Mouse (Mus musculus): ENCODE results near the gene Plekha3. TPM values are rescaled to one million over a fixed set of nuclear protein-coding genes. Genes with fewer than 3 reads are reported as not detected.

The Plekha3 gene
- polyA plus RNA-seq (2015; fragmentation: Nextera tagmentation; extraction: Ambion mirVana) = 8.3 and 8.5 TPM in 2 replicates

GRCm38 (mm10) chr2:76674725-76675427 lies at the start of gene Plekha3:
TSS of gene Plekha3 (plus strand) at chr2:76675281.
- H3K4me3 ChIP-seq (ENCODE audit: low read depth, low read length) = peak within 1 kb of the TSS; percentile 89
- H3K4me2 ChIP-seq (replicated peaks; ENCODE audit: low read depth) = peak within 1 kb of the TSS; percentile 69
- peak; percentile 74 for ATAC-seq
- 6% methylated on average over 34 of the region's 52 CpGs for WGBS
- no peaks in the 10 kb centered on the region for H3K27me3 ChIP-seq (replicated peaks; ENCODE audit: control insufficient read depth, insufficient read depth, low read length)
- H3K36me3 ChIP-seq (ENCODE audit: control insufficient read depth, insufficient read depth) = peaks cover 7% of the 10 kb centered on the region; the same call in 1 of the 2 replicates
- H3K4me1 ChIP-seq (replicated peaks; ENCODE audit: control insufficient read depth, insufficient read depth, low read length) = 0 out of 2 replicates have a peak, but pooled peaks cover 3% of the 10 kb centered on the region
- peak within 1 kb of the TSS; percentile 83 for H3K9ac ChIP-seq (ENCODE audit: low read depth, low read length)
- H3K9me3 ChIP-seq (ENCODE audit: control insufficient read depth) = no peaks in the 10 kb centered on the region
- peak within 1 kb of the TSS; percentile 91 for H3K27ac ChIP-seq (ENCODE audit: low read depth, low read length)
- TF ChIP-seq CTCF (IDR thresholded peaks at IDR 0.05; ENCODE audit: low read depth) = no peak

- ATAC-seq = no peak
Observed at GRCm38 (mm10) chr2:76630293-76630692, 44.8 kb upstream of the Plekha3 start.

GRCm38 (mm10) chr2:76631600-76631999 lies 43.5 kb upstream of the Plekha3 start:
- H3K4me2 ChIP-seq (replicated peaks; ENCODE audit: low read depth) = no peak overlapping the region
- no peak overlapping the region for H3K4me3 ChIP-seq (ENCODE audit: low read depth, low read length)
- no peaks in the 10 kb centered on the region for H3K9me3 ChIP-seq (ENCODE audit: control insufficient read depth)
- peak; percentile 47; the same call in 1 of the 2 replicates for ATAC-seq
- H3K36me3 ChIP-seq (ENCODE audit: control insufficient read depth, insufficient read depth) = peaks cover 43% of the 10 kb centered on the region
- H3K9ac ChIP-seq (ENCODE audit: low read depth, low read length) = no peak overlapping the region
- 65% methylated on average over 4 of the region's 4 CpGs for WGBS
- no peaks in the 10 kb centered on the region for H3K4me1 ChIP-seq (replicated peaks; ENCODE audit: control insufficient read depth, insufficient read depth, low read length)
- TF ChIP-seq CTCF (IDR thresholded peaks at IDR 0.05; ENCODE audit: low read depth) = no peak
- no peaks in the 10 kb centered on the region for H3K27me3 ChIP-seq (replicated peaks; ENCODE audit: control insufficient read depth, insufficient read depth, low read length)
- H3K27ac ChIP-seq (ENCODE audit: low read depth, low read length) = no peak overlapping the region

More at GRCm38 (mm10) chr2:76630293-76630692, 44.8 kb upstream of the Plekha3 start:
- WGBS = 89% methylated on average over 12 of the region's 12 CpGs
- H3K9me3 ChIP-seq (ENCODE audit: control insufficient read depth) = no peaks in the 10 kb centered on the region
- no peak overlapping the region for H3K9ac ChIP-seq (ENCODE audit: low read depth, low read length)
- no peak overlapping the region for H3K27ac ChIP-seq (ENCODE audit: low read depth, low read length)
- no peak overlapping the region for H3K4me2 ChIP-seq (replicated peaks; ENCODE audit: low read depth)
- no peak overlapping the region for H3K4me3 ChIP-seq (ENCODE audit: low read depth, low read length)
- H3K27me3 ChIP-seq (replicated peaks; ENCODE audit: control insufficient read depth, insufficient read depth, low read length) = no peaks in the 10 kb centered on the region
- TF ChIP-seq CTCF (IDR thresholded peaks at IDR 0.05; ENCODE audit: low read depth) = no peak
- H3K4me1 ChIP-seq (replicated peaks; ENCODE audit: control insufficient read depth, insufficient read depth, low read length) = no peaks in the 10 kb centered on the region
- H3K36me3 ChIP-seq (ENCODE audit: control insufficient read depth, insufficient read depth) = peaks cover 38% of the 10 kb centered on the region

GRCm38 (mm10) chr2:76639637-76640036 lies 35.4 kb upstream of the Plekha3 start:
- Histone ChIP-seq H3K27ac (ENCODE audit: low read depth, low read length) (no peak overlapping the region), H3K4me2 (replicated peaks; ENCODE audit: low read depth) (no peak overlapping the region), H3K4me1 (replicated peaks; ENCODE audit: control insufficient read depth, insufficient read depth, low read length) (no peaks in the 10 kb centered on the region), H3K9ac (ENCODE audit: low read depth, low read length) (no peak overlapping the region), H3K4me3 (ENCODE audit: low read depth, low read length) (no peak overlapping the region), H3K36me3 (ENCODE audit: control insufficient read depth, insufficient read depth) (peaks cover 41% of the 10 kb centered on the region), H3K27me3 (replicated peaks; ENCODE audit: control insufficient read depth, insufficient read depth, low read length) (no peaks in the 10 kb centered on the region), H3K9me3 (ENCODE audit: control insufficient read depth) (no peaks in the 10 kb centered on the region)
- WGBS = 89% methylated on average over 2 of the region's 2 CpGs
- TF ChIP-seq CTCF (IDR thresholded peaks at IDR 0.05; ENCODE audit: low read depth) = no peak
- no peak for ATAC-seq

- TF ChIP-seq CTCF (IDR thresholded peaks at IDR 0.05; ENCODE audit: low read depth) = no peak
- Histone ChIP-seq H3K4me1 (replicated peaks; ENCODE audit: control insufficient read depth, insufficient read depth, low read length) (peaks cover 3% of the 10 kb centered on the region), H3K36me3 (ENCODE audit: control insufficient read depth, insufficient read depth) (peaks cover 17% of the 10 kb centered on the region), H3K4me3 (ENCODE audit: low read depth, low read length) (no peak overlapping the region), H3K9me3 (ENCODE audit: control insufficient read depth) (no peaks in the 10 kb centered on the region), H3K27me3 (replicated peaks; ENCODE audit: control insufficient read depth, insufficient read depth, low read length) (no peaks in the 10 kb centered on the region), H3K4me2 (replicated peaks; ENCODE audit: low read depth) (no peak overlapping the region), H3K27ac (ENCODE audit: low read depth, low read length) (no peak overlapping the region), H3K9ac (ENCODE audit: low read depth, low read length) (no peak overlapping the region)
- no peak for ATAC-seq
Observed at GRCm38 (mm10) chr2:76643801-76644200, 31.3 kb upstream of the Plekha3 start.

GRCm38 (mm10) chr2:76647441-76647869 lies 27.6 kb upstream of the Plekha3 start:
- peak; percentile 42 for ATAC-seq
- Histone ChIP-seq H3K27ac (ENCODE audit: low read depth, low read length) (peak overlapping the region; percentile 77), H3K9me3 (ENCODE audit: control insufficient read depth) (no peaks in the 10 kb centered on the region), H3K9ac (ENCODE audit: low read depth, low read length) (peak overlapping the region; percentile 58), H3K4me1 (replicated peaks; ENCODE audit: control insufficient read depth, insufficient read depth, low read length) (peaks cover 3% of the 10 kb centered on the region), H3K4me3 (ENCODE audit: low read depth, low read length) (peak overlapping the region; percentile 80), H3K27me3 (replicated peaks; ENCODE audit: control insufficient read depth, insufficient read depth, low read length) (no peaks in the 10 kb centered on the region), H3K4me2 (replicated peaks; ENCODE audit: low read depth) (peak overlapping the region; percentile 95), H3K36me3 (ENCODE audit: control insufficient read depth, insufficient read depth) (peaks cover 2% of the 10 kb centered on the region; the same call in 1 of the 2 replicates)
- TF ChIP-seq CTCF (IDR thresholded peaks at IDR 0.05; ENCODE audit: low read depth) = no peak
- WGBS = under 1% methylated on average over 28 of the region's 32 CpGs

Measured in intestine, postnatal 0 days (tissue).